Mouse (Mus musculus) forebrain, postnatal 0 days (tissue): Measurements from ENCODE around the gene Tpst1. TPM values are rescaled to one million over a fixed set of nuclear protein-coding genes. Genes with fewer than 3 reads are reported as not detected.

Experiments used
- ATAC-seq: fragments of 200-750 bp; cut with Nextera tagmentation; 2 replicates; pipeline ENCODE4 v1.8.0; 2017; ENCODE audit warnings: mild to moderate bottlenecking, moderate library complexity
- DNase-seq: peaks from one replicate; pipeline ENCODE4 v3.0.0-alpha.2; 2015
- H3K27ac ChIP-seq: fragments of 300-500 bp; sonication (generic); 2 replicates; pipeline ENCODE4 v1.5.1; 2014; ENCODE audit warnings: low read depth, mild to moderate bottlenecking, antibody characterized with exemption, low read length, moderate library complexity, mixed read lengths
- H3K27me3 ChIP-seq: fragments of 300-500 bp; sonication (generic); 2 replicates; pipeline ENCODE4 v1.6.1; 2014; ENCODE audit warnings: mild to moderate bottlenecking, low read length, mixed read lengths; ENCODE audit not compliant: insufficient read depth
- H3K36me3 ChIP-seq: fragments of 300-500 bp; sonication (generic); 2 replicates; pipeline ENCODE4 v1.6.1; 2014; ENCODE audit warnings: mild to moderate bottlenecking, moderate library complexity; ENCODE audit not compliant: insufficient read depth
- H3K4me1 ChIP-seq: fragments of 300-500 bp; sonication (generic); 2 replicates; pipeline ENCODE4 v1.6.1; 2014; ENCODE audit warnings: antibody characterized with exemption; ENCODE audit not compliant: insufficient read depth
- H3K4me2 ChIP-seq: fragments of 300-500 bp; sonication (generic); 2 replicates; pipeline ENCODE4 v1.6.1; 2014; ENCODE audit warnings: low read depth, mild to moderate bottlenecking, moderate library complexity
- H3K4me3 ChIP-seq: fragments of 300-500 bp; sonication (generic); 2 replicates; pipeline ENCODE4 v1.5.1; 2014; ENCODE audit warnings: low read depth, low read length, mixed read lengths
- H3K9ac ChIP-seq: fragments of 300-500 bp; sonication (generic); 2 replicates; pipeline ENCODE4 v1.6.1; 2014; ENCODE audit warnings: mild to moderate bottlenecking
- H3K9me3 ChIP-seq: fragments of 300-500 bp; sonication (generic); 2 replicates; pipeline ENCODE4 v1.6.1; 2016; ENCODE audit warnings: low read length
- CTCF ChIP-seq: sonication (generic); IDR thresholded peaks from 2 replicates; pipeline ENCODE4 v1.5.1; 2016; ENCODE audit warnings: antibody characterized with exemption, control low read depth, low read depth
- WGBS: fragments of 180-500 bp; shearing (Covaris S2); extraction: QIAGEN DNeasy Blood & Tissue Kit; methylation state at CpG from one replicate; pipeline ENCODE4 v1.1.7; 2014; 5-methylcytosine and 5-hydroxymethylcytosine counted together
- polyA plus RNA-seq: library from polyadenylated mRNA; unstranded; fragments of >200 nt; fragmentation: Nextera tagmentation; extraction: Ambion mirVana; gene quantifications from 2 replicates; pipeline ENCODE4 v1.2.1, GENCODE M21; 2015
- total RNA-seq: library from RNA; depleted of rRNA; stranded (reverse); fragments of >200 nt; gene quantifications from 2 replicates; pipeline ENCODE4 v1.2.3, GENCODE M21; 2014; rRNA removed

The Tpst1 gene
- 50.7 and 55.3 TPM in 2 replicates for total RNA-seq
- 50.3 and 55.4 TPM in 2 replicates for polyA plus RNA-seq

GRCm38 (mm10) chr5:130073026-130073425 is at the start of gene Tpst1:
TSS of gene Tpst1 (plus strand) at chr5:130073326.
- TF ChIP-seq CTCF: no peak
- H3K9me3 ChIP-seq: no peaks in the 10 kb centered on the region
- H3K9ac ChIP-seq: no peak within 1 kb of the TSS
- no peak for ATAC-seq
- H3K27me3 ChIP-seq: no peaks in the 10 kb centered on the region
- DNase-seq: no peak
- no peaks in the 10 kb centered on the region for H3K4me1 ChIP-seq
- no peak within 1 kb of the TSS for H3K4me3 ChIP-seq
- WGBS: 93% methylated on average over 6 of the region's 6 CpGs
- no peak within 1 kb of the TSS for H3K4me2 ChIP-seq
- no peaks in the 10 kb centered on the region for H3K36me3 ChIP-seq
- no peak within 1 kb of the TSS for H3K27ac ChIP-seq

DNA sequence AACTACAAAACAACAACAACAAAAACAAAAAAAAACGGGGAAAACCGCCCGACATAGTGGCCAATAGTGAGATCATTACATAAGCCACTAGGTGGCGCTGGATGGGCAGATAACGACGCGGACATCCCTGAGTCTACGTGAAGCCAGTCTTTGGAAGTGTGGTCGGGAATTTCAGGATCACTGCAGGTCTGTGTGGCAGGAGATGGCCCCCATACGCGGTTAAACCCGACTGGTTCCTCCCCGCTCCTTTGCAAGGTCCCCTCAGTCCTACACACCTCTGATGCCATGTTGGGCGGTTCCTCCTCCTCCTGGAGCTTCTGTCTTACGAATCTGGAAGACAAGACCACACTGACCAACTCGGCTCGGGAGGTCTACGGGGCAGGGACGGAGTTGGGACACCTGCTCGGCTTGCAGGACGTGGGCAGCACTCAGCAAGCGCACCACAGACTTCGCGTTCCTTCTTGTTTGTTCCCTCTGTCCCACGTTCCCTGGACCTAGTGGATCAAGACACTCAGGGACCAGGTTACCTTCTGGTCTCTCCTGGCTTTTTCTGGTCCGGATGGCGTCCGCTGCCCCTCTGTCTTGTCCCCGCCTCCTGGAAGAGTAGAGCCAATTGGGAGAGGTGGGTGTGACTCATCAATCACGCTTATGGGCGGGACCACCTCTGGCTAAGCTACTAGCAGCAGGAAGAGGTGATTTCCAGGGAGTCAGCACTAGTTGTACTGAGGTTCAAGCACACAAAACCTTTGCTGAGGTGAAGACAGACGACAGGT is 49.2 kb upstream of the Tpst1 start:
- H3K4me3 ChIP-seq: peak overlapping the region; percentile 58
- peak overlapping the region; percentile 69 for H3K27ac ChIP-seq
- DNase-seq (peak; percentile 89), ATAC-seq (peak; percentile 92)
- H3K36me3 ChIP-seq: no peaks in the 10 kb centered on the region
- peak; percentile 88 for TF ChIP-seq CTCF
- H3K4me1 ChIP-seq: peaks cover 3% of the 10 kb centered on the region; the same call in 1 of the 2 replicates
- under 1% methylated on average over 32 of the region's 32 CpGs for WGBS
- H3K27me3 ChIP-seq: no peaks in the 10 kb centered on the region
- peak overlapping the region; percentile 96 for H3K4me2 ChIP-seq
- no peaks in the 10 kb centered on the region for H3K9me3 ChIP-seq
- H3K9ac ChIP-seq: peak overlapping the region; percentile 66

DNA sequence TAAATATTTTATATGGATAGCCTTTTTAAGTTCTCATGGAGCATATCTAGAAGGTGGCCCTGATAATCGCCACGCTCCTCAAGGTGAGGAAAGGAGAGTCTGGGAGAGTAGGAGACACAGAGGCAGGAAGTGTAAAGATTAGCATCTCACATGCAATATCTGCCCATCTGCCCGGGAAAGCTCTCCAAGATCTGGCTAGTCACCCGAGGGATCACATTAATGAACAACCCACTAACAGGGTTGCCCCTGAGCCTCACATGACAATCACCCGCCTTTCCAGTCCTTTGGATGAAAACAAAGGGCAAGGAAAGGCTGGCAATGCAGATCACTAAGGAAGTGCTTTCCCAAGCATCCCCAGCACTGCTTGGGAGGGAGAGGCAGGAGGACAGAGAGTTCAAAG is 46.0 kb upstream of the Tpst1 start:
- Histone ChIP-seq H3K4me2 (no peak overlapping the region), H3K4me3 (no peak overlapping the region), H3K27me3 (no peaks in the 10 kb centered on the region), H3K36me3 (no peaks in the 10 kb centered on the region), H3K9me3 (no peaks in the 10 kb centered on the region), H3K4me1 (peaks cover 10% of the 10 kb centered on the region; the same call in 1 of the 2 replicates), H3K27ac (no peak overlapping the region), H3K9ac (no peak overlapping the region)
- WGBS: 73% methylated on average over 5 of the region's 5 CpGs
- ATAC-seq: no peak
- DNase-seq: no peak
- TF ChIP-seq CTCF: no peak

GRCm38 (mm10) chr5:130027696-130028095 is 45.4 kb upstream of the Tpst1 start:
- no peak for TF ChIP-seq CTCF
- Histone ChIP-seq H3K4me3 (no peak overlapping the region), H3K9ac (no peak overlapping the region), H3K27ac (no peak overlapping the region), H3K4me1 (peaks cover 10% of the 10 kb centered on the region; the same call in 1 of the 2 replicates), H3K36me3 (no peaks in the 10 kb centered on the region), H3K27me3 (no peaks in the 10 kb centered on the region), H3K9me3 (no peaks in the 10 kb centered on the region), H3K4me2 (no peak overlapping the region)
- 84% methylated on average over 7 of the region's 7 CpGs for WGBS
- ATAC-seq: no peak
- no peak for DNase-seq

DNA sequence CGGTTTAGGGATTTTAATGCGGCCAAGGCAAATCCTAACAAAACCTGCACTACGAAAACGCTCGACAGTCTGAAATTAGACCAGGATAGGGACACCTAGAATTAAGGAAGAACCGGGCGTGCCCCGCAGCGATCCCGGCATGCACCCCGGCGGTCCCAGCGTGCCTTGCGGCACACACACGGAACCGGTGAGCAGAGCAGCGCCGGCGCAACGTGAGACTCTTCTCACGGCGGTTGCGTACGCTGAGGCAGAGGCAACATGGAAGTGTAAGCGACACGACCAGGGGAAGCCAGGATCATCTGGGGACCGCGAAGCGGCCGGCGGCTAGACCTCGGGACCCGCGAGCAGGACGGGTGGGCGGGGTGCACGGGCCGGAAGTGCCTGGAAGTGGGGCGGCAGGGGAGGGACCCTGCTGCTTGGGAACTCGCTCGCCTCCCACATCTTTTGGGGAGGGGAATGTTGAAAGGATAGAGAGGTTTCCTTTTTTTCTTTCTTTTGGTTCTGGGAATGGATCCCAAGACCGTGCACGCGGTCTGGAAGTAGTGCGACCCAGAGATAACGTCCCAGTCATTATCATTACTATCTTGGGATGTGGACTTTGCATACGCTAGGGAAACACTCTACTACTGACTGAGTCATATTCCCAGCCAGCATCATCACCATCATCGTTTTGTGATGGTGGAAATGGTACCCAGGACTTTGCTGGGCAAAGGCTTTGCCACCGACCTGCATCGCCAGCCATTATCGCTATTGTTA is 43.8 kb upstream of the Tpst1 start, which contains the start of the genes Asl and Crcp:
TSS of gene Asl (minus strand) at position 106 of the 756 bp plus-strand sequence.
TSS of gene Crcp (plus strand) at position 149 of the 756 bp plus-strand sequence.
- ATAC-seq: peak; percentile 94
- Histone ChIP-seq H3K9ac (peak within 1 kb of the TSS; percentile 82), H3K4me2 (peak within 1 kb of the TSS; percentile 52), H3K27me3 (no peaks in the 10 kb centered on the region), H3K9me3 (no peaks in the 10 kb centered on the region), H3K4me3 (peak within 1 kb of the TSS; percentile 64), H3K27ac (peak within 1 kb of the TSS; percentile 94), H3K36me3 (no peaks in the 10 kb centered on the region), H3K4me1 (0 out of 2 replicates have a peak, but pooled peaks cover 7% of the 10 kb centered on the region)
- 2% methylated on average over 51 of the region's 51 CpGs for WGBS
- no peak for TF ChIP-seq CTCF
- DNase-seq: peak; percentile 91

DNA sequence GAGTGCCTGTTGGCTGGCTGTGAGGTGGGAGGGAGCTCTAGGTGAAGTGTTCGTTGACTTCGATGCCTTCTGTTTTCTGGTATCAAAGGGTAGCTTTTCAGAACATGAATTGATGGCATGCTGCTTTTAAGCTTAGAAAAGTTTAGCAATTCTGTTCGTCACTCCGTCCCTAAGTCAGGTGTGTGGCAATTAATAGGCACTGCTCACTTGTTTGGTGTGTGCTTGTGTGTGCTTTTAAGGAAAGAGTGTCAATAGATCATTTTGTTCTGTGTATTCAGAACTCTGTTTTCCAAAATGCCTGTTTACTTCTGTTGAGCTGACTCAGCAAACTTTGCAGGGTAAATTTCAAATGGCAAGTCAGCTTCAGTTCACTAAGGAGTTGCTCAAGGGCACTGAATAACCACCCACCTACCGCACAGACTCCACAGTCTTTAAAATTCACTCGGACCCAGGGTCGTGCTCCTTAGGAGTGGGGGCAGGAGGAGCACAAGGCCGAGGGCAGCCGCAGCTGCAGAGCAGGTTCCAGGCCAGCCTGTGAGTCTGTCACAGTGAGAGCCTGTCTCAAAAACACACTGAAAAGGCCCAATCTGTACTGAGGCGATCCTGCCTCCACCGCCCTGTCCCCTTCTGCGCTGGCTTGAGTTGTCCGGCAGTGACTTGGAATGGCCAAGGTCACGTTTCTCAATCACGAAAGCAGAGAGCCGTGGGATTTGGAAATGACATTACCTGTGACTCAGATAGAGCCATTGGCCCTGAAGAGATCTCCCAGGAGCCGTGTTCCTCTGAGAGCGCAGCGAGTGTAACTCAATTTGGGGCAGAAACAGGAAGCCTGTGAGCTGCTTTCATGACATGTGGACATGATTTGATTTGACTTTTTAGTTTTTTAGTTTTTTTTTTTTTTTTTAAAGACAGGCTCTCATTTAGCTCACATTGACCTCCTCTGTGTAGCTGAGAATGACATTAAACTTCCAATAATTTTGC is 41.4 kb upstream of the Tpst1 start:
- Histone ChIP-seq H3K36me3 (no peaks in the 10 kb centered on the region), H3K4me1 (0 out of 2 replicates have a peak, but pooled peaks cover 7% of the 10 kb centered on the region), H3K4me2 (no peak overlapping the region), H3K4me3 (no peak overlapping the region), H3K9me3 (no peaks in the 10 kb centered on the region), H3K9ac (no peak overlapping the region), H3K27ac (no peak overlapping the region), H3K27me3 (no peaks in the 10 kb centered on the region)
- WGBS: 92% methylated on average over 19 of the region's 19 CpGs
- no peak for TF ChIP-seq CTCF
- DNase-seq (no peak), ATAC-seq (no peak)
